Comparison of ENCODE assay signal across 15 mouse cellular contexts in the genomic region with DNA sequence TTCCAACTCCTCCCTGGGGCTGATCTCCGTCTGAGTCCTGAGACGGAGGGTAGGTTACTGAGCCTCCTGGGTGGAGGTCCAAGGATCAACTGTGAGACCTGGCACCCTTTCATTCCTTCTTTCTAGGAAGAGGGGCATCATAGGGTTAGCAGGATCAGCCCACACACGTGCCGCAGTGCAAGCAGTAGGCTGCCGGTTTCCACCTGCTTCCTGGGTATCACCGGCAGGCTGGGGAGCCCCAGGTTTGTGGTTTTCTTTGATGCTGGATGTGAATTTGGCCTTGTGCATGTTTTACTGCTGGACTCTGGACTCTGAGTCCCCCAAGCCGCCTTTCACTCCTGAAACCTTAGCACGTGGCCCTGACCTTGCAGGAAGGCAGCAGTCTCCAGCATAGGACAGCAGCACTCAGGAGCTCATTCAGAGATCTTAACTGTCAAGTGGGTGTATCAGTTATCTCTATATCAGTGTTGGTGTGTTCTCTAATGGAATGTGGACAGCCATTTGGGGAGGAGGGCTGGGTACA.
"Had no signal": no experiment of that assay in that cellular context is flagged by ENCODE, and none has a peak within 500 bp of the region (broad histone marks: within the 10 kb centered on the region; RNA-seq: fewer than 3 reads in every experiment).

No protein-coding gene starts in this region.

- H3K9me3 ChIP-seq: limb, embryonic 12.5 days; midbrain, embryonic 10.5 days; neural tube, embryonic 15.5 days had no signal

- H3K4me2 ChIP-seq: limb, embryonic 12.5 days; neural tube, embryonic 15.5 days had no signal

- H3K27ac ChIP-seq: kidney, postnatal 0 days; layer of hippocampus, adult 2 months; limb, embryonic 12.5 days; liver, embryonic 14.5 days; midbrain, embryonic 10.5 days; neural tube, embryonic 15.5 days; stomach, postnatal 0 days had no signal

- ATAC-seq: lung, postnatal 0 days had no signal

- H3K27me3 ChIP-seq: limb, embryonic 12.5 days; neural tube, embryonic 15.5 days had no signal

- H3K9ac ChIP-seq: limb, embryonic 12.5 days; liver, embryonic 14.5 days; neural tube, embryonic 15.5 days had no signal

- H3K4me1 ChIP-seq: neural tube, embryonic 15.5 days had no signal

- H3K4me3 ChIP-seq: layer of hippocampus, adult 2 months; limb, embryonic 12.5 days; midbrain, embryonic 10.5 days; myocyte; neural tube, embryonic 15.5 days had no signal

- DNase-seq: liver; lung, adult 2 months; lung, postnatal 4 days; midbrain, embryonic 14.5 days; right cerebral cortex, adult 18-20 months; right cerebral cortex, postnatal 25 days had no signal
